Mouse (Mus musculus): ENCODE measurements around the gene Gm21887. TPM values are rescaled to one million over a fixed set of nuclear protein-coding genes. Genes with fewer than 3 reads are reported as not detected.
A peak's percentile ranks its signal among the peaks of the same experiment; 100 is the strongest.
"Not testable (repeated sequence)": the region's sequence is repeated elsewhere in the genome, so short reads cannot be mapped to it uniquely, and the experiment has no call there.

The Gm21887 gene
- polyA plus RNA-seq, 1 experiment, result 891 TPM

GRCm38 (mm10) chrX:170008584-170008983, 875 bp upstream of the Gm21887 start:
- DNase-seq (ENCODE audit: extremely low spot score in 1 of 2, low spot score in 1 of 2), result peak in 1 of 2 experiments; percentile 39

- DNase-seq (ENCODE audit: extremely low spot score in 1 of 2, low spot score in 1 of 2), result peak; percentile 100
Observed at GRCm38 (mm10) chrX:170009801-170010221, 352 bp downstream of the Gm21887 start.

GRCm38 (mm10) chrX:170010581-170011528, 1.4 kb downstream of the Gm21887 start:
- peak in 1 of 2 experiments; percentile 66 for DNase-seq (ENCODE audit: extremely low spot score in 1 of 2, low spot score in 1 of 2)

GRCm38 (mm10) chrX:170011529-170011879, 2.0 kb downstream of the Gm21887 start:
- not testable (repeated sequence) for DNase-seq (ENCODE audit: extremely low spot score in 1 of 2, low spot score in 1 of 2)

GRCm38 (mm10) chrX:170013421-170013820, 4.0 kb downstream of the Gm21887 start:
- DNase-seq (ENCODE audit: extremely low spot score in 1 of 2, low spot score in 1 of 2), result not testable (repeated sequence)

- not testable (repeated sequence) for DNase-seq (ENCODE audit: extremely low spot score in 1 of 2, low spot score in 1 of 2)
Observed at GRCm38 (mm10) chrX:170014038-170014437, 4.6 kb downstream of the Gm21887 start.

- not testable (repeated sequence) for DNase-seq (ENCODE audit: extremely low spot score in 1 of 2, low spot score in 1 of 2)
Observed at GRCm38 (mm10) chrX:170015883-170016282, 6.4 kb downstream of the Gm21887 start.

- DNase-seq (ENCODE audit: extremely low spot score in 1 of 2, low spot score in 1 of 2), result peak; percentile 48 to 90
Observed at GRCm38 (mm10) chrX:170017333-170018245, 8.1 kb downstream of the Gm21887 start.

GRCm38 (mm10) chrX:170018571-170019218, 9.2 kb downstream of the Gm21887 start:
- peak; percentile 45 to 84 for DNase-seq (ENCODE audit: extremely low spot score in 1 of 2, low spot score in 1 of 2)

- DNase-seq (ENCODE audit: extremely low spot score in 1 of 2, low spot score in 1 of 2), result not testable (repeated sequence)
Observed at GRCm38 (mm10) chrX:170019219-170019953, 9.9 kb downstream of the Gm21887 start.

GRCm38 (mm10) chrX:170019954-170020689, 10.7 kb downstream of the Gm21887 start:
- DNase-seq (ENCODE audit: extremely low spot score in 1 of 2, low spot score in 1 of 2), result peak; percentile 99

GRCm38 (mm10) chrX:170020690-170021050, 11.2 kb downstream of the Gm21887 start:
- DNase-seq (ENCODE audit: extremely low spot score in 1 of 2, low spot score in 1 of 2), result peak; percentile 88 to 93

GRCm38 (mm10) chrX:170021205-170021604, 11.7 kb downstream of the Gm21887 start:
- peak in 1 of 2 experiments; percentile 50 for DNase-seq (ENCODE audit: extremely low spot score in 1 of 2, low spot score in 1 of 2)

- DNase-seq (ENCODE audit: extremely low spot score in 1 of 2, low spot score in 1 of 2), result peak in 1 of 2 experiments; percentile 91
Observed at GRCm38 (mm10) chrX:170021750-170022461, 12.4 kb downstream of the Gm21887 start.
